Mouse (Mus musculus) heart, adult 2 months (tissue): ENCODE measurements at regions not wholly inside any gene's neighbourhood (a gene's known extent, or its start where the extent isn't known, plus 50 kb on each side); places are given as distances from the start of the nearest gene placed in this dataset.
"Not testable (repeated sequence)": the region's sequence is repeated elsewhere in the genome, so short reads cannot be mapped to it uniquely, and the experiment has no call there.

Source experiments
- CTCF ChIP-seq: fragments of 200-600 bp; IDR thresholded peaks from 2 replicates; pipeline ENCODE4 v1.8.1; 2022; ENCODE audit warnings: antibody characterized with exemption, mild to moderate bottlenecking, moderate library complexity
- POLR2A ChIP-seq: fragments of 200-500 bp; IDR thresholded peaks from 2 replicates; pipeline ENCODE4 v1.6.1; 2011; ENCODE audit warnings: mild to moderate bottlenecking, low read depth, low read length, control low read depth; ENCODE audit not compliant: insufficient read depth

DNA sequence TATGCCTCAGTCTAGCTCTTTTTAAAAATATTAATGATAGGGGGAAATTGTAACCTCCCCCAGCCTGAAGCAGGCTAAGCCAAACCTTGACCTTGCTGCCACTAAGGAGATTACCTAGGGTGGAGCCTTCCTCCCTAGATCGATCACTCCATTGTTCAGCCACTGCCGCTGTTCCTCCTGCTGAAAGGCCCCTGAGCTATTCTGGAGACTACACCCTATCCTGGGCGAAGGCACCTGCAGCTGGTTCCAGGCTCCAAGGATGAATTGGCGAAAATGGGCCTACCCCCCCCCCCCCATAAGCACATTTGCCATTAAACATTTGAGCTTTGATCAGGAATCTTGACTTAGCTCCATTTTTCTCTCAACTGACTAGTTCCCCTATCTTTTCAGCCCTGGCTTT lies 135.2 kb upstream of the Ube2e1 start:
- not testable (repeated sequence) for TF ChIP-seq CTCF, POLR2A
